Mouse (Mus musculus) liver, embryonic 11.5 days (tissue): ENCODE measurements at regions not wholly inside any gene's neighbourhood (a gene's known extent, or its start where the extent isn't known, plus 50 kb on each side); places are given as distances from the start of the nearest gene placed in this dataset.
"Not testable (repeated sequence)": the region's sequence is repeated elsewhere in the genome, so short reads cannot be mapped to it uniquely, and the experiment has no call there.

Source experiments
- ATAC-seq: fragments of 200-750 bp; cut with Nextera tagmentation; replicated peaks from 2 replicates; pipeline ENCODE4 v1.8.0; 2017; ENCODE audit warnings: moderate number of reproducible peaks, mild to moderate bottlenecking, moderate TSS enrichment, moderate library complexity; ENCODE audit not compliant: low FRiP score
- DNase-seq: peaks from one replicate; pipeline ENCODE4 v3.0.0-alpha.2; 2017; ENCODE audit warnings: low spot score
- H3K27ac ChIP-seq: fragments of 300-500 bp; sonication (generic); 2 replicates; pipeline ENCODE4 v1.5.1; 2014; ENCODE audit warnings: mild to moderate bottlenecking, low read depth, low read length, control low read depth
- H3K27me3 ChIP-seq: fragments of 300-500 bp; sonication (generic); replicated peaks from 2 replicates; pipeline ENCODE4 v1.6.1; 2014; ENCODE audit warnings: low read length, mixed read lengths; ENCODE audit not compliant: control insufficient read depth, insufficient read depth
- H3K36me3 ChIP-seq: fragments of 300-500 bp; sonication (generic); 2 replicates; pipeline ENCODE4 v1.6.1; 2014; ENCODE audit warnings: mild to moderate bottlenecking, low read length, moderate library complexity, mixed read lengths; ENCODE audit not compliant: control insufficient read depth, insufficient read depth
- H3K4me1 ChIP-seq: fragments of 300-500 bp; sonication (generic); replicated peaks from 2 replicates; pipeline ENCODE4 v1.6.1; 2014; ENCODE audit warnings: low read length, mixed read lengths; ENCODE audit not compliant: control insufficient read depth, insufficient read depth
- H3K4me2 ChIP-seq: fragments of 300-500 bp; sonication (generic); 2 replicates; pipeline ENCODE4 v1.6.1; 2014; ENCODE audit warnings: mild to moderate bottlenecking, control low read depth, moderate library complexity
- H3K4me3 ChIP-seq: fragments of 300-500 bp; sonication (generic); 2 replicates; pipeline ENCODE4 v1.5.1; 2014; ENCODE audit warnings: low read depth, low read length, control low read depth
- H3K9ac ChIP-seq: fragments of 300-500 bp; sonication (generic); 2 replicates; pipeline ENCODE4 v1.6.1; 2014; ENCODE audit warnings: low read depth, low read length, control low read depth
- H3K9me3 ChIP-seq: fragments of 300-500 bp; sonication (generic); 2 replicates; pipeline ENCODE4 v1.6.1; 2016; ENCODE audit warnings: low read length, inconsistent platforms, mixed read lengths; ENCODE audit not compliant: control insufficient read depth
- WGBS: fragments of 180-500 bp; shearing (Covaris S2); extraction: QIAGEN DNeasy Blood & Tissue Kit; methylation state at CpG from one replicate; pipeline ENCODE4 v1.1.7; 2014; 5-methylcytosine and 5-hydroxymethylcytosine counted together

GRCm38 (mm10) chr10:3139306-3139705 lies 128.3 kb downstream of the H60c start:
- Histone ChIP-seq H3K4me2 (no peak overlapping the region), H3K36me3 (no peaks in the 10 kb centered on the region), H3K9me3 (no peaks in the 10 kb centered on the region), H3K27ac (no peak overlapping the region), H3K9ac (no peak overlapping the region), H3K4me3 (no peak overlapping the region), H3K4me1 (no peaks in the 10 kb centered on the region), H3K27me3 (no peaks in the 10 kb centered on the region)
- DNase-seq = no peak
- no peak for ATAC-seq
- WGBS = 85% methylated on average over 4 of the region's 4 CpGs

GRCm38 (mm10) chr10:3127491-3127890 lies 140.1 kb downstream of the H60c start:
- DNase-seq (no peak), ATAC-seq (no peak)
- Histone ChIP-seq H3K4me1 (no peaks in the 10 kb centered on the region), H3K4me3 (no peak overlapping the region), H3K9ac (no peak overlapping the region), H3K4me2 (no peak overlapping the region), H3K27ac (no peak overlapping the region), H3K27me3 (no peaks in the 10 kb centered on the region), H3K36me3 (no peaks in the 10 kb centered on the region), H3K9me3 (peaks cover 31% of the 10 kb centered on the region)
- whole genome bisulfite sequencing = 62% methylated on average over 1 of the region's 1 CpGs

- H3K9me3 ChIP-seq = peaks cover 74% of the 10 kb centered on the region
Measured at GRCm38 (mm10) chr10:3117451-3118070, 150.0 kb downstream of the H60c start.

GRCm38 (mm10) chr10:3114421-3114820 lies 153.2 kb downstream of the H60c start:
- DNase-seq, H3K27me3 ChIP-seq, H3K9ac ChIP-seq, H3K4me3 ChIP-seq, H3K4me2 ChIP-seq, H3K27ac ChIP-seq, H3K36me3 ChIP-seq, H3K4me1 ChIP-seq, ATAC-seq: not testable (repeated sequence)
- peaks cover 52% of the 10 kb centered on the region for H3K9me3 ChIP-seq
- WGBS = 97% methylated on average over 2 of the region's 8 CpGs

More at GRCm38 (mm10) chr10:3117451-3118070, 150.0 kb downstream of the H60c start:
- no peak overlapping the region for H3K9ac ChIP-seq
- no peaks in the 10 kb centered on the region for H3K4me1 ChIP-seq
- H3K4me2 ChIP-seq = no peak overlapping the region
- no peaks in the 10 kb centered on the region for H3K27me3 ChIP-seq
- no peak overlapping the region for H3K27ac ChIP-seq
- H3K36me3 ChIP-seq = peaks cover 5% of the 10 kb centered on the region; the same call in 1 of the 2 replicates
- 83% methylated on average over 3 of the region's 3 CpGs for whole genome bisulfite sequencing
- H3K4me3 ChIP-seq = no peak overlapping the region
- no peak for ATAC-seq
- DNase-seq = no peak

- H3K9me3 ChIP-seq = peaks cover 27% of the 10 kb centered on the region
- H3K27me3 ChIP-seq, DNase-seq, ATAC-seq, H3K4me3 ChIP-seq, H3K4me1 ChIP-seq, H3K9ac ChIP-seq, H3K4me2 ChIP-seq, H3K27ac ChIP-seq, H3K36me3 ChIP-seq: not testable (repeated sequence)
- 81% methylated on average over 2 of the region's 2 CpGs for WGBS
Measured at GRCm38 (mm10) chr10:3107955-3108354, 159.6 kb downstream of the H60c start.
